Mouse (Mus musculus) frontal cortex, postnatal 36 days (tissue): ENCODE measurements around the gene Vmn2r124.
"Not testable (repeated sequence)": the region's sequence is repeated elsewhere in the genome, so short reads cannot be mapped to it uniquely, and the experiment has no call there.

Source experiments
- DNase-seq, 2 experiments: peaks; one replicate each; pipeline ENCODE4 v3.0.0; 2022; ENCODE audit warnings: low spot score in 2 of 2

Vmn2r124 gene

GRCm38 (mm10) chr17:18049124-18049523 is at the start of gene Vmn2r124:
Vmn2r124 (plus strand) TSS chr17:18049424.
- DNase-seq: no peak

GRCm38 (mm10) chr17:18004752-18005151 is 44.5 kb upstream of the Vmn2r124 start:
- DNase-seq: no peak

- DNase-seq: no peak
Measured at GRCm38 (mm10) chr17:18021433-18021832, 27.8 kb upstream of the Vmn2r124 start, which contains the start of gene Fpr-rs4. Fpr-rs4 (plus strand) TSS chr17:18021733.

- not testable (repeated sequence) for DNase-seq
Measured at GRCm38 (mm10) chr17:18084716-18085115, 35.5 kb downstream of the Vmn2r124 start, which contains the start of gene Vmn2r91. Vmn2r91 (plus strand) TSS chr17:18085016.

GRCm38 (mm10) chr17:18095626-18096025 is 46.4 kb downstream of the Vmn2r124 start:
- not testable (repeated sequence) for DNase-seq

- DNase-seq: not testable (repeated sequence)
Measured at GRCm38 (mm10) chr17:18102265-18102664, 53.0 kb downstream of the Vmn2r124 start.
